Mouse (Mus musculus) hindbrain, embryonic 15.5 days (tissue): ENCODE results near the gene Chrm3. TPM values are rescaled to one million over a fixed set of nuclear protein-coding genes. Genes with fewer than 3 reads are reported as not detected.

Experiments
- ATAC-seq: fragments of 200-750 bp; cut with Nextera tagmentation; 2 replicates; pipeline ENCODE4 v1.8.0; 2017; ENCODE audit warnings: low read depth, moderate number of reproducible peaks, moderate TSS enrichment; ENCODE audit not compliant: low FRiP score
- H3K27ac ChIP-seq: fragments of 300-500 bp; sonication (generic); replicated peaks from 2 replicates; pipeline ENCODE4 v1.5.1; 2015; ENCODE audit warnings: mild to moderate bottlenecking, inconsistent platforms
- H3K27me3 ChIP-seq: fragments of 300-500 bp; sonication (generic); 2 replicates; pipeline ENCODE4 v1.6.1; 2015; ENCODE audit warnings: control low read depth, inconsistent platforms
- H3K36me3 ChIP-seq: fragments of 300-500 bp; sonication (generic); 2 replicates; pipeline ENCODE4 v1.6.1; 2015; ENCODE audit warnings: control low read depth, inconsistent platforms
- H3K4me1 ChIP-seq: fragments of 300-500 bp; sonication (generic); replicated peaks from 2 replicates; pipeline ENCODE4 v1.6.1; 2015; ENCODE audit warnings: control low read depth, inconsistent platforms
- H3K4me2 ChIP-seq: fragments of 300-500 bp; sonication (generic); 2 replicates; pipeline ENCODE4 v1.6.1; 2015; ENCODE audit warnings: moderate library complexity, mild to moderate bottlenecking, inconsistent platforms
- H3K4me3 ChIP-seq: fragments of 300-500 bp; sonication (generic); 2 replicates; pipeline ENCODE4 v1.5.1; 2015; ENCODE audit warnings: mild to moderate bottlenecking, inconsistent platforms
- H3K9ac ChIP-seq: fragments of 300-500 bp; sonication (generic); 2 replicates; pipeline ENCODE4 v1.6.1; 2015; ENCODE audit warnings: inconsistent platforms
- H3K9me3 ChIP-seq: fragments of 300-500 bp; sonication (generic); 2 replicates; pipeline ENCODE4 v1.6.1; 2016; ENCODE audit warnings: control low read depth, inconsistent platforms
- WGBS: fragments of 180-500 bp; shearing (Covaris S2); methylation state at CpG from one replicate; pipeline ENCODE4 v1.1.7; 2015; 5-methylcytosine and 5-hydroxymethylcytosine counted together
- polyA plus RNA-seq: library from polyadenylated mRNA; unstranded; fragments of >200 nt; fragmentation: Nextera tagmentation; extraction: Ambion mirVana; gene quantifications from 2 replicates; pipeline ENCODE4 v1.2.1, GENCODE M21; 2015

The Chrm3 gene
- polyA plus RNA-seq, 1 experiment from 2014 or later = 3.2 TPM

DNA sequence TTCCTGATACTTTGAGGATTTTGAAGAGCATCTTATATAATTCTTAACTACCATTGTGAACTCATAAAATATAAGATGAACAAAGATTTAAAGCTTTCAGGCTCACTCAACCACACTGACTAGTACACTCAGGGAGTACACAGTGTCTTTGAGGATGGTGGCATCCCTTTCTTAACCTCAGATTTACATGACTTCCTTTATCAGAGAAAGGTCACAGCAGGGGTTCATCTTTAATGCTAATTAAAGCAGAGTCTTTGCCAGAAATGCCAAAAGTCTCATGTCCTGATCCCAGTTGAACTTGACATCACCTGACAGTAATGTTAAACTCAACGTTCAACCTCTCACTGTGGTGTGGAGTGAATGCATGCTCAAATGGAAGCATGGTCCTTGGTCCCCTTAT lies 301.7 kb downstream of the Chrm3 start:
- 42% methylated on average over 1 of the region's 1 CpGs for WGBS
- no peak overlapping the region for H3K4me3 ChIP-seq
- no peaks in the 10 kb centered on the region for H3K36me3 ChIP-seq
- H3K4me2 ChIP-seq = no peak overlapping the region
- H3K27me3 ChIP-seq = no peaks in the 10 kb centered on the region
- H3K9ac ChIP-seq = no peak overlapping the region
- no peak overlapping the region for H3K27ac ChIP-seq
- no peak for ATAC-seq
- no peaks in the 10 kb centered on the region for H3K4me1 ChIP-seq
- H3K9me3 ChIP-seq = no peaks in the 10 kb centered on the region

DNA sequence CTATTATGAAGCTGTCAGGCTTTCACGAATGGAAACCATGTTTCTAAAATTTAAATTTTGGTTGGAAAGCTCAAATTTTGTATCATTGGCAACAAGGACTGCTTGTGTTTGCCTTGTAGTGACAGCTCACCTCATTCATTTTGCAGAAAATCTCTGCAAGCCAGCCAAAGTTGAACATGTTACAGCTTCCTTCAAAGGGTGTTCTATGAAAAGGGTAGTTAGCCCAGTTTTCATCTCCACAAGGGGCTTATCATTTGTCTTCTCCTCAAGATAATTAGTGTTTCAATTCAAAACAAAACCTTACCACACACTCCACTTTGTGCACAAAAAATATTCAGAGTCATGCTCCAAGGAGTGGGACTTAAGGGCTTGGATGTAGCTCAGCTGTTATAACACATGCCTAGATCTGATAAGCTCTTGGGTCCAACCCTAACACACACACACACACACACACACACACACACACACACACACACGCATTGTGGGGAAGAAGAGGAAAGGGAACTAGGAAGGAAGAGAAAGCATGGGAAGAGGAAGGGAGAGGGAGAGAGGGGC lies 302.9 kb downstream of the Chrm3 start:
- no peak overlapping the region for H3K4me2 ChIP-seq
- no peak overlapping the region for H3K27ac ChIP-seq
- no peak overlapping the region for H3K4me3 ChIP-seq
- no peak for ATAC-seq
- 69% methylated on average over 2 of the region's 2 CpGs for WGBS
- no peaks in the 10 kb centered on the region for H3K4me1 ChIP-seq
- no peaks in the 10 kb centered on the region for H3K36me3 ChIP-seq
- H3K9ac ChIP-seq = no peak overlapping the region
- no peaks in the 10 kb centered on the region for H3K9me3 ChIP-seq
- no peaks in the 10 kb centered on the region for H3K27me3 ChIP-seq

DNA sequence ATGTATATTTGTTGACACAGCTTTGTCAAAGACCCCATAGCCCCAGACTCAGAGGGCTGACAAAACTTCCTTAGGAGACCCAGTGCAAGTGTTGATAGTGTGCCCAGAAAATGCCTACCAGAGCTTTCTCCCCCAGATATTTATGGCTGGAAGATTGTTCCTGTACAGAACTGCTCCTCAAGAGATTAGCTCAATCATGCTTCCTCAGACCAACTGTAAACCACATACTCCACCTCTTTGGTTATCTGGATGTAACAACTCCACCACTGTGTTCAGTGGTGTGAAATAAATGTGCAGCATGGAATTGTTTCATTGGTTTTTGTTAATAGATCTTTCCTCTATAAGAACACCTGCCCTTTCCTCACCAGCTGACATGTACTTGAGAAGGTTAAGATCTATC lies 306.6 kb downstream of the Chrm3 start:
- H3K36me3 ChIP-seq = no peaks in the 10 kb centered on the region
- no peak overlapping the region for H3K4me3 ChIP-seq
- H3K4me1 ChIP-seq = no peaks in the 10 kb centered on the region
- no peak overlapping the region for H3K9ac ChIP-seq
- no peak overlapping the region for H3K27ac ChIP-seq
- no peaks in the 10 kb centered on the region for H3K9me3 ChIP-seq
- no peak for ATAC-seq
- no peaks in the 10 kb centered on the region for H3K27me3 ChIP-seq
- no peak overlapping the region for H3K4me2 ChIP-seq

DNA sequence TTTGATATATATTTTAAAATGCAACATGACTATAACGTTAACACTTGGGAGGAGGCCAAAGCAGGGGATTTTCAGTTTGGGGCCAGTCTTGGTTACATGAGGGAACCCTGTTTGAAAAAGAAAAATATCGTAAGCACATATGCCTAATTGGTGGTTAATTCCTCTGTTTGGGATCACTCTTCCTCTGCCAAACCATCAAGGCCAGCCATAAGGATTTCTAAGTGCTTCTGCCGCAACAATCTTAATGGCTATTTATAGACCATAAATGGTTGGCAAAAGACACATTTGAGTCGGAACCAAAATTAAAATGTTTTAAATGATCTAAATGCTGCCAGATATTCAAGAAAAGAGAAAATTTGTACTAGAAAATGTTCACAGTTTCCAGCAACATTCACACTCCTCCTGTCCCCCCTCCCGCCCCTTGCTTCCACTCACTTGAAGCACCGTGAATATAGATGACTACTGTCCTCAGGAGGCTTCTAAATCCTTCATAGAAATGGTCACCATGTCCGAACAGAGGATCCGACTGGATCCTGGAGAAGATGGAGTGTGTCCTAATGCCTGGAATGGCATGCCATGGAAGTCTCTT lies 307.3 kb downstream of the Chrm3 start:
- no peak overlapping the region for H3K4me2 ChIP-seq
- 88% methylated on average over 8 of the region's 8 CpGs for WGBS
- no peaks in the 10 kb centered on the region for H3K9me3 ChIP-seq
- H3K27me3 ChIP-seq = no peaks in the 10 kb centered on the region
- H3K4me1 ChIP-seq = no peaks in the 10 kb centered on the region
- no peaks in the 10 kb centered on the region for H3K36me3 ChIP-seq
- no peak for ATAC-seq
- no peak overlapping the region for H3K4me3 ChIP-seq
- no peak overlapping the region for H3K27ac ChIP-seq
- no peak overlapping the region for H3K9ac ChIP-seq

DNA sequence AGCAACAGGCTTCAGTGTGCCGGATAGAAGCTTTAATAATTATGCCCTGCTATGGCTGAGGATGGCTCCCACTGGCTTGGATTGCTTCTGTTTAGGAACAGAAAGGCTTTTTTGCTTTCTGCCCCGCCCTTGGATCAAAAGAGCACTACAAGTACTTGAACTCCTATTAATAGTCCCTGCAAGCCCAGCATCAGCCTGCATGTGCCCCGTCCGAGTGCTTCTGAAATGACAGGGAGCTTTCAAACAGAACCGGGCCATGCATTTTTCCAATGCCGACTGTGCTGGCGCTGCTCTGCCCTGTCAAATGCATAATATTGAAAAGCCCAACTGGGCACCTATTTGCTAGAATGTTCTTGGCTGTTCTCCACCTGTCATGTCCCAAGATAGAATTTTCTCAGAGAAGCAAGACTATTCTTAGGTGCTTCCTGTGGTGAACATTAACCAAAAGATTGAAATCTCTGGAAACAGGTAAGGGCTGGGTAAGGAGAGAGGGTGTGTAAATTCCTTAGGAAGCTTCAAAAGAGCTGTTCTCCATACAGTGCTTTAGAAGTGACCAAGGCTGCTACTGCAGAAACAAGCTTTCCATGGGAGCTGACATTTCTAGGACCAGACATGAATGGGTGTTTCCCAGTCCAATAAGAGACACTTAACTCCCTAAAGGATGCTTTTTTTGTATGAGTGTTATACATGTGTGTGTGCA lies 314.8 kb downstream of the Chrm3 start:
- 86% methylated on average over 7 of the region's 7 CpGs for WGBS
- H3K4me1 ChIP-seq = no peaks in the 10 kb centered on the region
- no peak overlapping the region for H3K4me2 ChIP-seq

DNA sequence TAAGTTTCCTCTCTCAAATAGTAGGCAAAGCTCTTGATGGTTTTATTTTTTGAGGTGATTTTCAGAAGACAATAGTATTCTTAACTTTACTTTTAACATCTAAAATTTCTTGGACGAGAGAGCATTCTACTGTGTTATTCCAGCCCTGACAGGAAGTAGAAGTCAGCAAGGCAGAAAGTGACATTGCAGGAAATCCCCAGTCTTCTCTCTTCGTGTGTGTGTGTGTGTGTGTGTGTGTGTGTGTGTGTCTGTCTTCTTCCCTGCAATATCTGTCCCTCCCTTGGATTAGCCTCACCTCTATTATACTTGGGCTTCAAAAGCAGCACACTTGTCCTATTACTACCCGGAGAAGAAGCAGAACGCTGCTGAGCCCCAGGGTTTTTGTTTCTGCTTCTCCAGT lies 316.6 kb downstream of the Chrm3 start:
- Histone ChIP-seq H3K27ac (no peak overlapping the region), H3K36me3 (no peaks in the 10 kb centered on the region), H3K27me3 (no peaks in the 10 kb centered on the region), H3K9ac (no peak overlapping the region), H3K4me2 (no peak overlapping the region), H3K4me3 (no peak overlapping the region), H3K9me3 (no peaks in the 10 kb centered on the region), H3K4me1 (no peaks in the 10 kb centered on the region)
- WGBS = 65% methylated on average over 4 of the region's 4 CpGs
- no peak for ATAC-seq

More for the DNA sequence above, 314.8 kb downstream of the Chrm3 start:
- H3K36me3 ChIP-seq = no peaks in the 10 kb centered on the region
- no peaks in the 10 kb centered on the region for H3K27me3 ChIP-seq
- H3K4me3 ChIP-seq = no peak overlapping the region
- no peaks in the 10 kb centered on the region for H3K9me3 ChIP-seq
- H3K9ac ChIP-seq = no peak overlapping the region
- H3K27ac ChIP-seq = no peak overlapping the region
- no peak for ATAC-seq

DNA sequence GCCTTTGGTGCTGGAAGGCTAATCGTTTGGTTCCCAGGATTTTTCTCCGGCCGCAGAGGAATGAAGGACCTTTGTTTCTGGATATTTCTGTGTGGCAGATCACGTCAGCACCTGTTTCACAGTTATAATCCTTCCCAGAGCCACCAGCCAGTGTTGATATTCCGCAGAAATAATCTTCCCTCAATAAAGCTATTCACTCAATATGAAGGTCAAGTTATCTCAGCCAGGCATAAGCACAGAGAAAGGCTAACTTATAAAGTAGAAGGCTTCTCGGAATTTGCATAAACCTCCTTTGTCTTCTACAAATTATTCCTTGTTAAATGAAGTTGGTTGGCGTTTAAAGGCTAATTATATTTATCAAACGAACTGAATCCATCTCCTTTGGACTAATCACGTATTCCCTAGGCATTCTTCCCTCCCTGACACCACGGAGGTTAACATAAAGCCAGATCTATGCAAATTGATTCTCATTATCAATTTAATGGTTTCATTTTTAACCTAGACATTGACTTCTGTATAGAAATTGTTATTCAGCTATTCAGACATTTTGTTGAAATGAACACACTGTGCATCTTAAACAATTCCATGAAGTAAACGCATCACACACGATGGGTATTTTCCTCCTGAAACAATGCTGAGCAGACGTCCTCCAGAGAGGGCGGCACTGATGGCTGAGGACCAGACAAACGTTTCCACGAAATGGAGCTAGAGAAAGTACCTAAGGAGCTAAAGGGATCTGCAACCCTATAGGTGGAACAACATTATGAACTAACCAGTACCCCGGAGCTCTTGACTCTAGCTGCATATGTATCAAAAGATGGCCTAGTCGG lies 326.9 kb downstream of the Chrm3 start:
- Histone ChIP-seq H3K4me3 (no peak overlapping the region), H3K27me3 (no peaks in the 10 kb centered on the region), H3K36me3 (no peaks in the 10 kb centered on the region), H3K9me3 (no peaks in the 10 kb centered on the region), H3K4me2 (no peak overlapping the region), H3K4me1 (0 out of 2 replicates have a peak, but pooled peaks cover 4% of the 10 kb centered on the region), H3K9ac (no peak overlapping the region), H3K27ac (no peak overlapping the region)
- 50% methylated on average over 18 of the region's 18 CpGs for WGBS
- no peak for ATAC-seq

DNA sequence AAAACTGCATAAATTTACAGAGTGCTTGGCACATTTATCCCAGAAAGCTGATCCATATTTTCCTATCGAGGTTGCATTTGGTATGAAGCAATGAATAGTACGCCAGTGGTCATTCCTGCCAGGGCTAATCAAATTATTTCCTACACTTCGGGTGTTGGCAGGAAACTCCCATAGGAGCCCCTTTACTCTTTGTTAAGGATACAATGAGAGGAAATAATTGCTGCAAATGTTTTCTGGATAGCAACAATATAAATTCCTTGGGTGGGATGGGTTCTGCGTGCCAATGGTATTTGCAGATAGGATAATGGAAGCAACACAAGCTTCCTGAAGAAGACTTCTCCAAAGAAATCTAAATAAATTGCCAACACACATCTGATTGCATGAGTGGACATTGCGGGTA lies 329.1 kb downstream of the Chrm3 start:
- no peaks in the 10 kb centered on the region for H3K9me3 ChIP-seq
- no peak overlapping the region for H3K4me2 ChIP-seq
- H3K9ac ChIP-seq = no peak overlapping the region
- no peak for ATAC-seq
- no peaks in the 10 kb centered on the region for H3K36me3 ChIP-seq
- H3K4me1 ChIP-seq = 0 out of 2 replicates have a peak, but pooled peaks cover 4% of the 10 kb centered on the region
- H3K4me3 ChIP-seq = no peak overlapping the region
- WGBS = 69% methylated on average over 5 of the region's 5 CpGs
- no peaks in the 10 kb centered on the region for H3K27me3 ChIP-seq
- H3K27ac ChIP-seq = no peak overlapping the region

DNA sequence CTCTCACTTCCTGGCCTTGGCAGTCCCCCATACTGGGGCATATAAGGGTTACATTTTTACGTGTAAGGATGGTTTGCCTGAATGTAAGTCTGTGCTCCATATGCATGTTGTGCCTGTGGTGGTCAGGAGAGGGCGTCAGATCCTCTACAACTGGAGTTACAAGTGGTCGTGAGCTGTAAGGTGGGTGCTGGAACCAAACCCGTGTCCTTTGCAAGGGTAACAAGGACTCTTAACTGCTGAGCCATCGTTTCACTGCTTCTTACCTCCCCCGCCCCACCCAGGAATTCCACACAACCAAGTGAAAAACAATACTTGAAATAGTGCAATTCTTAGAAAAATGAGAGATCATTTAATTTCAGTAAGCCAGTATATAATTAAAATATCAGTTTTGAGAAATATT lies 330.7 kb downstream of the Chrm3 start:
- H3K4me2 ChIP-seq = no peak overlapping the region
- no peak for ATAC-seq
- H3K36me3 ChIP-seq = no peaks in the 10 kb centered on the region
- H3K4me1 ChIP-seq = 0 out of 2 replicates have a peak, but pooled peaks cover 4% of the 10 kb centered on the region
- no peak overlapping the region for H3K4me3 ChIP-seq
- no peak overlapping the region for H3K9ac ChIP-seq
- WGBS = 88% methylated on average over 6 of the region's 6 CpGs
- no peak overlapping the region for H3K27ac ChIP-seq
- H3K9me3 ChIP-seq = no peaks in the 10 kb centered on the region
- H3K27me3 ChIP-seq = no peaks in the 10 kb centered on the region

DNA sequence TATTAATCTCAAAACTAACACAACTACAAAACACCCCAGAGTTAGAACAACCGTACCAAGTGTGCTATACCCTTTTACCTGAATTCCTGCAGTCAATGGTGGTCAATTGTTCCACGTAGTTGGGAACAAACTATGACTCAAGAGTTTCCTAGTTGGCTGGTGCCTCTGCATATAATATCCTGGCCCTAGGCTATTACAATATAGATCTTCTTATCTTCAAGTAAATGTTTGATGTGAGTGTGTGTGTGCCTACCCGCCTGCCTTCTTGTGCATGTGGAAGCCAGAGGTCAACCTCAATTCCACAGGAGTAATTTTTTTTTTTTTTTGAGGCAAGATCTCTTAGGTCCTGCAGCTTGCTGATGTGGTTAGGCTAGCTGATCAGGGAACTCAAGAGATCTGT lies 335.5 kb downstream of the Chrm3 start:
- no peak for ATAC-seq
- H3K9ac ChIP-seq = no peak overlapping the region
- no peak overlapping the region for H3K4me3 ChIP-seq
- H3K4me2 ChIP-seq = no peak overlapping the region
- no peaks in the 10 kb centered on the region for H3K4me1 ChIP-seq
- no peak overlapping the region for H3K27ac ChIP-seq
- 94% methylated on average over 3 of the region's 3 CpGs for WGBS
- no peaks in the 10 kb centered on the region for H3K36me3 ChIP-seq
- H3K9me3 ChIP-seq = no peaks in the 10 kb centered on the region
- no peaks in the 10 kb centered on the region for H3K27me3 ChIP-seq

DNA sequence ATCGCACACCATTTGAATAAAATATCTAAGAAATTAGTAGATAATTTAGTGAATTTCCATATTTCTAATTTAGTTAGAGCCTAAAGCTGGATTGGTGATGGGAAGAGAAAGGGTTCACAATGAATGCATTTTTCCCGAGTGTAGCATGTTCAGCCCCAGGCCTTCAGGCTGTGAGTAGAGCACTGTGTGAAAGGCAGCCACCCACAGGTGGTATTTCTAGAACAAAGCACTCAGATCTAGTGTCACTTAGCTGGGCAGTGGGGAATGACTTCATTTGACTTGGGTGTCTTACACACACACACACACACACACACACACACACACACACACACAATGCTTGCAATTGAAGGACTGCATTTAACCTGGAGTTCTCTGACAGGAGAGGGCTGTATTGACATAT lies 337.5 kb downstream of the Chrm3 start:
- Histone ChIP-seq H3K36me3 (no peaks in the 10 kb centered on the region), H3K4me1 (no peaks in the 10 kb centered on the region), H3K27ac (no peak overlapping the region), H3K4me2 (no peak overlapping the region), H3K9me3 (no peaks in the 10 kb centered on the region), H3K27me3 (no peaks in the 10 kb centered on the region), H3K4me3 (no peak overlapping the region), H3K9ac (no peak overlapping the region)
- no peak for ATAC-seq
- WGBS = 63% methylated on average over 2 of the region's 2 CpGs

DNA sequence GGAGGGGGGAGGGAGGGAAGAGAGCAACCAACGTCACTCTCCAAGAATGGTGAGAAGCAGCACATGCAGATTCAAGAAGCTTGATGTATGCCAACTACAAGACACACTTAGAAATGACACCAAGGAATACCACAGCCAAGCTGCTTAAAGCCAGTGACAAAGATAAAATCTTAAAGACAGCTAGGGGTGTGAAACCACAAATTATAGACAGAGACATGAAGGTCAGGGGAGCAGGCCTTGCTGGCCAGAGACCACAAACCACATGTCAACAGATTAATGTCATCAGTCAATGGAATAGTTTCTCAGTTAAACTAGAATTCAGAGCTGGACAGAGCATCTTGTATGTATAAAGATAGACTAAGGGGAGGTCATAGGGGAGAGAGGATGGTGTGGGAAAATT lies 341.4 kb downstream of the Chrm3 start:
- WGBS = 67% methylated on average over 1 of the region's 1 CpGs
- Histone ChIP-seq H3K27ac (no peak overlapping the region), H3K9me3 (no peaks in the 10 kb centered on the region), H3K36me3 (no peaks in the 10 kb centered on the region), H3K4me3 (no peak overlapping the region), H3K4me2 (no peak overlapping the region), H3K27me3 (no peaks in the 10 kb centered on the region), H3K4me1 (no peaks in the 10 kb centered on the region), H3K9ac (no peak overlapping the region)
- ATAC-seq = no peak
